Mouse (Mus musculus) heart, embryonic 13.5 days (tissue): ENCODE measurements around the gene Tlk2. TPM values are rescaled to one million over a fixed set of nuclear protein-coding genes. Genes with fewer than 3 reads are reported as not detected.
"Not testable (repeated sequence)": the region's sequence is repeated elsewhere in the genome, so short reads cannot be mapped to it uniquely, and the experiment has no call there.

Experiments
- ATAC-seq: fragments of 200-750 bp; cut with Nextera tagmentation; 2 replicates; pipeline ENCODE4 v1.8.0; 2017; ENCODE audit warnings: moderate TSS enrichment; ENCODE audit not compliant: insufficient number of reproducible peaks, low FRiP score, low TSS enrichment; ENCODE audit errors: extremely low read depth
- H3K27ac ChIP-seq: fragments of 300-500 bp; sonication (generic); replicated peaks from 2 replicates; pipeline ENCODE4 v1.5.1; 2015; ENCODE audit warnings: moderate library complexity, mild to moderate bottlenecking, inconsistent platforms
- H3K27me3 ChIP-seq: fragments of 300-500 bp; sonication (generic); replicated peaks from 2 replicates; pipeline ENCODE4 v1.6.1; 2015; ENCODE audit warnings: mild to moderate bottlenecking, inconsistent platforms
- H3K36me3 ChIP-seq: fragments of 300-500 bp; sonication (generic); 2 replicates; pipeline ENCODE4 v1.6.1; 2015; ENCODE audit warnings: mild to moderate bottlenecking, inconsistent platforms
- H3K4me1 ChIP-seq: fragments of 300-500 bp; sonication (generic); 2 replicates; pipeline ENCODE4 v1.6.1; 2015; ENCODE audit warnings: inconsistent platforms
- H3K4me2 ChIP-seq: fragments of 300-500 bp; sonication (generic); 2 replicates; pipeline ENCODE4 v1.6.1; 2015; ENCODE audit warnings: inconsistent platforms, mild to moderate bottlenecking, moderate library complexity
- H3K4me3 ChIP-seq: fragments of 300-500 bp; sonication (generic); 2 replicates; pipeline ENCODE4 v1.5.1; 2015; ENCODE audit warnings: moderate library complexity, mild to moderate bottlenecking, inconsistent platforms
- H3K9ac ChIP-seq: fragments of 300-500 bp; sonication (generic); 2 replicates; pipeline ENCODE4 v1.6.1; 2015; ENCODE audit warnings: inconsistent platforms, mild to moderate bottlenecking, moderate library complexity
- H3K9me3 ChIP-seq: fragments of 300-500 bp; sonication (generic); 2 replicates; pipeline ENCODE4 v1.6.1; 2016; ENCODE audit warnings: inconsistent platforms
- WGBS: fragments of 180-500 bp; shearing (Covaris S2); methylation state at CpG from one replicate; pipeline ENCODE4 v1.1.7; 2015; ENCODE audit warnings: mixed read lengths; 5-methylcytosine and 5-hydroxymethylcytosine counted together
- polyA plus RNA-seq: library from polyadenylated mRNA; unstranded; fragments of >200 nt; fragmentation: Nextera tagmentation; extraction: Ambion mirVana; gene quantifications from 2 replicates; pipeline ENCODE4 v1.2.1, GENCODE M21; 2015

The Tlk2 gene
- polyA plus RNA-seq, result 12.2 and 13.2 TPM in 2 replicates

DNA sequence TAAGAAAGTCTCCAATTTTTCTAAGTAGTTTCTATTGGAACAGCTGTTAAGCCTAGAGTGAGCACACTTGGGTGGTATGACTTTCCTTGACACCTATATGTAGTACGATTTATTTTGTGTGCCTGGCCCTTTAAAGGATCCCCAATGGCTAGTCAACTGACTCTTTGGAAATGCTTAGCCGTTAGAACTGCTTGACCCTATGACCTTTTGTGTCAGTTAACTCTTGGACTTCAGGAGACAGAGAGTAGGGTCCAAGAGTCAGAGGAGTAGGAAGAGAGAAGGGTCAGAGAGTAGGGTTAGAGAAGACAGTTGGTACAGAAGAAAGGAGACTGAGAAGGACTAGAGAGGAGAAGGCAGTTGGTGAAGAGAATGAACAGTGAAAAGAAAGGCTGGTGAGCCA lies at the start of gene Tlk2:
Gene Tlk2, plus strand, starts transcription at position 292 of the 400 bp plus-strand sequence.
- H3K9ac ChIP-seq, result peak within 1 kb of the TSS; percentile 97; the same call in 1 of the 2 replicates
- peak within 1 kb of the TSS; percentile 97 for H3K27ac ChIP-seq
- peak within 1 kb of the TSS; percentile 74 for H3K4me2 ChIP-seq
- 52% methylated on average over 2 of the region's 2 CpGs for WGBS
- peaks cover 31% of the 10 kb centered on the region for H3K4me1 ChIP-seq
- peaks cover 16% of the 10 kb centered on the region; the same call in 1 of the 2 replicates for H3K36me3 ChIP-seq
- peak within 1 kb of the TSS; percentile 97 for H3K4me3 ChIP-seq
- H3K9me3 ChIP-seq, result no peaks in the 10 kb centered on the region
- ATAC-seq, result no peak
- H3K27me3 ChIP-seq, result no peaks in the 10 kb centered on the region

GRCm38 (mm10) chr11:105135692-105136091 lies 42.9 kb upstream of the Tlk2 start:
- Histone ChIP-seq H3K9me3 (no peaks in the 10 kb centered on the region), H3K9ac (no peak overlapping the region), H3K27ac (no peak overlapping the region), H3K4me2 (no peak overlapping the region), H3K27me3 (no peaks in the 10 kb centered on the region), H3K36me3 (peaks cover 99% of the 10 kb centered on the region), H3K4me3 (no peak overlapping the region), H3K4me1 (no peaks in the 10 kb centered on the region)
- no peak for ATAC-seq
- 78% methylated on average over 7 of the region's 7 CpGs for WGBS

DNA sequence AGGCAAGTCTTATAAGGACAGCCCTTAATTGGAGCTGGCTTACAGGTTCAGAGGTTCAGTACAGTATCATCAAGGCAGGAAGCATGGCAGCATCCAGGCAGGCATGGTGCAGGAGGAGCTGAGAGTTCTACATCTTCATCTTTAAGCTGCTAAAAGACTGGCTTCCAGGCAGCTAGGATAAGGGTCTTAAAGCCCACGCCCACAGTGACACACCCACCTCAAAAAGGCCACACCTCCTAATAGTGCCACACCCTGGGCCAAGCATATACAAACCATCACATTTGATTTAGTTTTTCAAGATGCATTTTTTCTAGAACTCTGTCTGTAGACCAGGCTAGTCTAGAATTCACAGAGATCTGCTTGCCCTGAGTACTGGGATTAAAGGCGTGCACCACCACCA lies 41.4 kb upstream of the Tlk2 start:
- 87% methylated on average over 2 of the region's 2 CpGs for WGBS
- not testable (repeated sequence) for H3K27ac ChIP-seq

DNA sequence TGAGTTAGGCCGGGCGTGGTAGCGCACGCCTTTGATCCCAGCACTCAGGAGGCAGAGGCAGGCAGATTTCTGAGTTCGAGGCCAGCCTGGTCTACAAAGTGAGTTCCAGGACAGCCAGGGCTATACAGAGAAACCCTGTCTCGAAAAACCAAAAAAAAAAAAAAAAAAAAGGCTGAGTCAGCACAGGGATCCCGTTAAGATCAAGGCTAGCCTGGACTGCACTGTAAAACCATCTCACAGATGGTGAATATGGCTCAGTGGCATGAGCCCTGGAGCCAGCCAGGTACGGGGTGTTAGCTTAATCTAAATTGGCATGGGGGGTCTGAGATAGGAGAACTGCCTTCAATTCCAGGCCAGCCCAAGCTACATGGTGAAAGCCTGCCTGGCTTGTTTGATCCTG lies 38.1 kb upstream of the Tlk2 start:
- not testable (repeated sequence) for H3K4me1 ChIP-seq, H3K9ac ChIP-seq, H3K27ac ChIP-seq, H3K4me2 ChIP-seq, ATAC-seq, H3K27me3 ChIP-seq, H3K4me3 ChIP-seq, H3K9me3 ChIP-seq
- H3K36me3 ChIP-seq, result peaks cover 62% of the 10 kb centered on the region
- 90% methylated on average over 8 of the region's 8 CpGs for WGBS

More for the DNA sequence above, 41.4 kb upstream of the Tlk2 start:
- not testable (repeated sequence) for H3K4me3 ChIP-seq, H3K4me2 ChIP-seq, H3K9ac ChIP-seq, ATAC-seq, H3K27me3 ChIP-seq, H3K9me3 ChIP-seq, H3K4me1 ChIP-seq
- peaks cover 94% of the 10 kb centered on the region for H3K36me3 ChIP-seq

- no peaks in the 10 kb centered on the region for H3K9me3 ChIP-seq
- H3K36me3 ChIP-seq, result peaks cover 56% of the 10 kb centered on the region
- no peak overlapping the region for H3K27ac ChIP-seq
- no peaks in the 10 kb centered on the region for H3K4me1 ChIP-seq
- no peak overlapping the region for H3K4me3 ChIP-seq
- no peak overlapping the region for H3K4me2 ChIP-seq
- 89% methylated on average over 5 of the region's 5 CpGs for WGBS
- H3K9ac ChIP-seq, result no peak overlapping the region
- no peaks in the 10 kb centered on the region for H3K27me3 ChIP-seq
- ATAC-seq, result no peak
Measured at GRCm38 (mm10) chr11:105141115-105141514, 37.5 kb upstream of the Tlk2 start.

- no peaks in the 10 kb centered on the region for H3K4me1 ChIP-seq
- no peaks in the 10 kb centered on the region for H3K27me3 ChIP-seq
- H3K4me3 ChIP-seq, result no peak overlapping the region
- peaks cover 31% of the 10 kb centered on the region for H3K36me3 ChIP-seq
- no peak overlapping the region for H3K27ac ChIP-seq
- no peak for ATAC-seq
- no peaks in the 10 kb centered on the region for H3K9me3 ChIP-seq
- H3K4me2 ChIP-seq, result no peak overlapping the region
- no peak overlapping the region for H3K9ac ChIP-seq
Measured at GRCm38 (mm10) chr11:105143564-105143963, 35.0 kb upstream of the Tlk2 start.

GRCm38 (mm10) chr11:105144084-105144483 lies 34.5 kb upstream of the Tlk2 start:
- ATAC-seq, result no peak

GRCm38 (mm10) chr11:105144508-105145210 lies 33.9 kb upstream of the Tlk2 start:
- Histone ChIP-seq H3K4me3 (no peak overlapping the region), H3K27me3 (no peaks in the 10 kb centered on the region), H3K36me3 (peaks cover 20% of the 10 kb centered on the region), H3K4me2 (no peak overlapping the region), H3K9me3 (no peaks in the 10 kb centered on the region), H3K27ac (no peak overlapping the region), H3K4me1 (0 out of 2 replicates have a peak, but pooled peaks cover 4% of the 10 kb centered on the region), H3K9ac (no peak overlapping the region)
- WGBS, result 70% methylated on average over 11 of the region's 11 CpGs
- no peak for ATAC-seq

More at GRCm38 (mm10) chr11:105144084-105144483, 34.5 kb upstream of the Tlk2 start:
- H3K4me2 ChIP-seq, result no peak overlapping the region
- H3K27me3 ChIP-seq, result no peaks in the 10 kb centered on the region
- H3K9me3 ChIP-seq, result no peaks in the 10 kb centered on the region
- 0 out of 2 replicates have a peak, but pooled peaks cover under 1% of the 10 kb centered on the region for H3K4me1 ChIP-seq
- WGBS, result 75% methylated on average over 3 of the region's 3 CpGs
- H3K9ac ChIP-seq, result no peak overlapping the region
- no peak overlapping the region for H3K27ac ChIP-seq
- H3K4me3 ChIP-seq, result no peak overlapping the region
- peaks cover 26% of the 10 kb centered on the region for H3K36me3 ChIP-seq

GRCm38 (mm10) chr11:105145211-105145610 lies 33.4 kb upstream of the Tlk2 start:
- no peaks in the 10 kb centered on the region for H3K27me3 ChIP-seq
- 85% methylated on average over 10 of the region's 10 CpGs for WGBS
- H3K36me3 ChIP-seq, result peaks cover 15% of the 10 kb centered on the region
- H3K9me3 ChIP-seq, result no peaks in the 10 kb centered on the region
- 0 out of 2 replicates have a peak, but pooled peaks cover 4% of the 10 kb centered on the region for H3K4me1 ChIP-seq
- no peak overlapping the region for H3K4me2 ChIP-seq
- H3K27ac ChIP-seq, result no peak overlapping the region
- H3K4me3 ChIP-seq, result no peak overlapping the region
- H3K9ac ChIP-seq, result no peak overlapping the region
- no peak for ATAC-seq

- no peak for ATAC-seq
- Histone ChIP-seq H3K4me2 (no peak within 1 kb of the TSS), H3K9me3 (no peaks in the 10 kb centered on the region), H3K9ac (no peak within 1 kb of the TSS), H3K4me3 (no peak within 1 kb of the TSS), H3K27ac (no peak within 1 kb of the TSS), H3K27me3 (no peaks in the 10 kb centered on the region), H3K4me1 (peaks cover 11% of the 10 kb centered on the region), H3K36me3 (peaks cover 4% of the 10 kb centered on the region)
- WGBS, result 74% methylated on average over 3 of the region's 3 CpGs
Measured at GRCm38 (mm10) chr11:105146593-105146992, 32.0 kb upstream of the Tlk2 start, which contains the start of gene Gm10842. TSS of gene Gm10842 (plus strand) at chr11:105146893.

GRCm38 (mm10) chr11:105149353-105149752 lies 29.3 kb upstream of the Tlk2 start:
- Histone ChIP-seq H3K4me1 (peaks cover 34% of the 10 kb centered on the region), H3K4me2 (no peak overlapping the region), H3K9ac (no peak overlapping the region), H3K9me3 (no peaks in the 10 kb centered on the region), H3K4me3 (no peak overlapping the region), H3K27ac (no peak overlapping the region), H3K27me3 (no peaks in the 10 kb centered on the region), H3K36me3 (no peaks in the 10 kb centered on the region)
- ATAC-seq, result no peak
- 29% methylated on average over 3 of the region's 3 CpGs for WGBS

DNA sequence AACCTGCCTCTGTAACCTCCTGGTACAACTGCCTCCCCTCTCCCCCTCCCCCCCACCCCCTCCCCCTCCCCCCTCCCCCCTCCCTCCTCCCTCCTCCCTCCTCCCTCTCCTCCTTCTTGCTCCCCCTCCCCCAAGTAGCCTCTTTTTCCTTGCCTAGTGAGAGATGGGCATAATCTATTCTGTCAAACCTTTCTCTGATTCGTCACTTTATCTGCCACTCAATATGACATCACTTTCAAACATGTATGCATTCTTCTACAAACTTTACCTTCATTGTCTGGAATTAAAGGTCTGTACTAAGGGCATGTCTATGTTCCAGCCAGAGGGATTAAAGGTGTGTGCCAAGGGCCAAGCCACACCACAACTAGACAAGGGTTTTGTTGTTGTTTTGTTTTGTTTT lies 28.8 kb upstream of the Tlk2 start:
- Histone ChIP-seq H3K27ac (no peak overlapping the region), H3K4me3 (no peak overlapping the region), H3K4me2 (no peak overlapping the region), H3K4me1 (peaks cover 34% of the 10 kb centered on the region), H3K36me3 (no peaks in the 10 kb centered on the region), H3K27me3 (no peaks in the 10 kb centered on the region), H3K9ac (no peak overlapping the region), H3K9me3 (no peaks in the 10 kb centered on the region)
- 94% methylated on average over 1 of the region's 1 CpGs for WGBS
- ATAC-seq, result no peak
